Mouse (Mus musculus) monocyte, adult 5-6 weeks (primary cell): ENCODE measurements around the gene Anp32e. TPM values are rescaled to one million over a fixed set of nuclear protein-coding genes. Genes with fewer than 3 reads are reported as not detected.
"Not testable (repeated sequence)": the region's sequence is repeated elsewhere in the genome, so short reads cannot be mapped to it uniquely, and the experiment has no call there.

Experiments
- ATAC-seq: fragments of 153-309, 156-312 bp; replicated peaks from 2 replicates; pipeline ENCODE4 v1.8.0; 2017; ENCODE audit warnings: mild to moderate bottlenecking; ENCODE audit not compliant: low TSS enrichment, insufficient number of reproducible peaks, severe bottlenecking, poor library complexity, low FRiP score
- total RNA-seq: library from RNA; stranded (forward); fragments of 200-1000, 200-491, 200-594 nt; gene quantifications from 3 replicates; pipeline ENCODE4 v1.2.3, GENCODE M21; 2017

Gene Anp32e
- total RNA-seq, 1 experiment from 2014 or later: 150 TPM

DNA sequence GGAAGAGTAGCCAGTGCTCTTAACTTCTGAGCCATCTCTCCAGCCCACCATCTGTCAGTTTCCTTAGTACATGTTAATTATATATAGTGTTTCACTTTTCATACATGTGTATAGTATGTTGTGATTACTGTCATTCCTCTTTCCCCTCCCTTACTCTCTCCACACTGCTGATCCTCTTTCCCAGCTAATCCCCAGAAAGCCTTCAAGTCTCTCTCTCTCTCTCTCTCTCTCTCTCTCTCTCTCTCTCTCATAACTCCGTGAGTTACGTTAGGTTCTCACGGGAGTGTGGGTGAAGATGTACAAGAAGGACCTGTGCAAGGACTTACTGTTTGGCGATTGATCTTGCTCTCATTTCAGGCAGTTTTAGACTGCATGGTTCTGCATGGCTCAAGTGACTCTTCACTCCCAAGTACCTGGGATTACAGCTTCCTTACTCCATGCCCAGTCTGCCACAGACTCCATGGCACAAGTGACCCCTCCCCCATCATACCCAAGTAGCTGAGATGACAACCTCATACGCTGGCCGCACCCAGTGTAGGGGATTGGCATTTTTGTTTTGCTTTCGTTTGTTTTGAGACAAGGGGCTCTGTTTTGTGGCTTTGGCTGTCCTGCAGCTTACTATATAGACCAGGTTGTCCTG lies 4.2 kb downstream of the Anp32e start:
- no peak for ATAC-seq

GRCm38 (mm10) chr3:95934448-95934847 lies 5.4 kb downstream of the Anp32e start:
- no peak for ATAC-seq

DNA sequence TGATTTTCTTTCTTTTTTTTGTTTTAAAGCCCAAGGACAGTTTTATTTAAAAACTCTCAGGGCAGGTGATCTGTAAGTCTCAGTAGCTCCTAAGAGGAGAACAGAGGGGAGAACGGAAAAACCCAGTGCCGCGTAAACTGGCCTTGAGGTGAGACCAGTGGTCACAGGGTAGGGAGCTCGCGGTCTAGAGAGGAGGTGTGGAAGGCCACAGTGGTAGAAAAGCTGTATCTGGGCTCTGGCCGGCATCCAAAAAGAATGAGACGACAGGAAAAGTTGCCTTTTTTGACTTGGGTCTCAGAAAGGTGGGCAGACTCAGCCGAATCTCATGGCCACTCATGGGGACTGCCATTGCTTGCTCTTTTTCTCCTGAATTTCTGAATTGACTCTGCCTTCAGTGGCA lies 9.2 kb downstream of the Anp32e start:
- ATAC-seq: no peak

GRCm38 (mm10) chr3:95938835-95939234 lies 9.8 kb downstream of the Anp32e start:
- peak; percentile 58; the same call in 1 of the 2 replicates for ATAC-seq

GRCm38 (mm10) chr3:95942749-95943148 lies 13.7 kb downstream of the Anp32e start:
- ATAC-seq: 0 out of 2 replicates have a peak, but pooled peaks have one; percentile 27

DNA sequence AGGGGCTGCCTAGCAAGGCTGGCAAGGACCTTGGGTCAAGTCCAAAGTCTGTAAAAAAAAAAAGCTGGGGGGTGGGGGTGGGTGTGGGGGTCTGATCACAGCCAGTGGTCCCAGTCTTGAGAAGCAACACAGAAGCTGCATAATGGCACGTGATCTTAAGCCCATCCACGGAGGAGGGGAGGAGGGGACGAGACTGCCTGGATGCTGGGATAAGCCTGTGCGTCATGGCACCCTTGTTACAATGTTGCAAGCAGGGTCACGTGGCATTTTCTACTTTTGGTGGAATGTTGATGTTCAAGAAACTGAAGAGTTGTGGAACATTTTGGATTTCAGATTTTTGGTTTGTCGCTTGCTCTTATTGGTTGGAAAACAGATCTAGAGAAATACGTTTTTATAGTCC lies 14.2 kb downstream of the Anp32e start:
- ATAC-seq: no peak

DNA sequence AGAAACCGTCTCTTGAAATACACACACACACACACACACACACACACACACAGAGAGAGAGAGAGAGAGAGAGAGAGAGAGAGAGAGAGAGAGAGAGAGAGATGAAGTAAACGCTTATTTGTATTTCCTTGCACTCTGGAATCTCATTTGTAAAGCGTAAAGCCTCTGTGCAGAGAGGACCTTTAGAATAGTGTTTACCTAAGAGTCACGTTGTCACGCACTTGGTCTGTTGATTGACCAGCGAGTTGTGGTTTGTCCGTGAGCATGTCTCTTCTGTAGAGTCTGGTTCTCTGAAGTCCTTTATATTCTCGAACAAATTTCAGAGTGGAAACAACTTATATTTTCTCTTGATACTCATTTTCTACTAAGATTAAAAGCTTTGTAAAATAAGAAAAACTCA lies 15.7 kb downstream of the Anp32e start:
- no peak for ATAC-seq

- ATAC-seq: no peak
These were observed 16.7 kb downstream of the Anp32e start for GRCm38 (mm10) chr3:95945731-95946240.

DNA sequence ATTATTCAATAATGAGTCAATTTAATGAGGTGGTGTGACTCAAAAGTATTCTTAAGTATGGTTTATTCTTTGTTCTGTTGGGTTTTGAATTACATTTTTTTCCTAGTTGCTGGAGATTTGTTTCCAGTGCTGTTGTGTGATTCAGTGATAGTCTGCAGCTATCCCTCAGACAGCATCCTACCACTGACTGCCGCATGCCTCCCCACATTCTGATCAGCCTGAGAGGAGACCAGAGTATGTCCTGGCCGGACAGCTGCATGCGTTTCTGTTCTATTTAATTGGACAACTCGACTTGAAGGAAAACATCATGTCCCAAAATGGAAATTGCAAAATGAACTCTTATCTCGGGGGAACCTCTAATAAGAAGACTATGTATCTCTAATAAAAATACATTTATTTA lies 19.3 kb downstream of the Anp32e start:
- no peak for ATAC-seq

GRCm38 (mm10) chr3:95950763-95951551 lies 21.9 kb downstream of the Anp32e start:
- peak; percentile 94 for ATAC-seq

DNA sequence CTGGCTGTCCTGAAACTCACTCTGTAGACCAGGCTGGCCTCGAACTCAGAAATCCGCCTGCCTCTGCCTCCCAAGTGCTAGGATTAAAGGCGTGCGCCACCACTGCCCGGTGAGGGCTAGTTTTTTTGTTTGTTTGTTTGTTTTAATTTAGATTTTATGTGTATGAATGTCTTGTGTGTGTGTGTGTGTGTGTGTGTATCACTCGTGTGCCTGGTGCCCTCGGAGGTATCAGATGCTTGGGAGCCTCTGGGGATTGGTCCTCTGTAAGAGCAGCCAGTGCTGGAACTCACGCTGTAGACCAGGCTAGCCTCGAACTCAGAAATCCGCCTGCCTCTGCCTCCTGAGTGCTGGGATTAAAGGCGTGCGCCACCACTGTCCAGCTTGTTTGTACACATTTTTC lies 22.5 kb downstream of the Anp32e start:
- not testable (repeated sequence) for ATAC-seq

- ATAC-seq: no peak
These were observed 24.0 kb downstream of the Anp32e start for GRCm38 (mm10) chr3:95953023-95953422.

DNA sequence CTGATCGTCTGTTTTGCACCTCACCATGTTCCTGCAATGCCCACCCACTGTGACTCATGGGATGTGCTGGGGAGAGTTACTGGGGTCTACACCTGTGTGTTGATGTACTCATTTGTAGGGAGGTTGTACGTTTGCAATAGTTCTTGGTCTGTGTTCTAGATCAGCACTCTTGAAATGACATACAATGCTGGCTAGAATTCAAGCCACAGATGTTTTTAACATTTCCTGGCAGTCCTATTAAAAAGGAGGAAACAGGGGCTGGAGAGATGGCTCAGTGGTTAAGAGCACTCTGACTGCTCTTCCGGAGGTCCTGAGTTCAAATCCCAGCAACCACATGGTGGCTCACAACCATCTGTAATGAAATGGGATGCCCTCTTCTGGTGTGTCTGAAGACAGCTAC lies 24.5 kb downstream of the Anp32e start:
- ATAC-seq: no peak

DNA sequence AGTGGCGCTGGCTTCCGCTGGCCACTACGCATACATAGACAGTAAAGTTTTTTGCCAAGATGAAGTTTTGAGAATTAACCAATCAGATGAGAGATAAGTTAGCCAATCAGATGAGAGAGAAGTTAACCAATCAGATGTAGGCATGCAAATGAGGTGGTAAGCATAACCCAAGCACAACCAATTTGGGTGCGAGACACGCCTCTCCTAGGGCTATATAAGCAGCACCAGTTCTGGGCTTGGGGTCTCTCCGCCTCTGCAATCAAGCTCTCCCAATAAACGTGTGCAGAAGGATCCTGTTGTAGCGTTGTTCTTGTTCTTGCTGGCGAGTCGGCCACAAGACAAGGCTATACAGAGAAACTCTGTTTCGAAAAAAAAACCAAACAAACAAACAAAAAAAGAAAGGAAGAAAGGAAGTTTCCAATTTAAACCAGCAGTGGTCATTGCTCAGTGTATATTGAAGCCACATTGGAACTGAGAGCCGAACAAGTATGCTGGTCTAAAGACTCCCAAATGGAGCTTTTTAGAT lies 25.7 kb downstream of the Anp32e start:
- not testable (repeated sequence) for ATAC-seq

- ATAC-seq: no peak
These were observed 26.3 kb downstream of the Anp32e start for GRCm38 (mm10) chr3:95955318-95955717.

DNA sequence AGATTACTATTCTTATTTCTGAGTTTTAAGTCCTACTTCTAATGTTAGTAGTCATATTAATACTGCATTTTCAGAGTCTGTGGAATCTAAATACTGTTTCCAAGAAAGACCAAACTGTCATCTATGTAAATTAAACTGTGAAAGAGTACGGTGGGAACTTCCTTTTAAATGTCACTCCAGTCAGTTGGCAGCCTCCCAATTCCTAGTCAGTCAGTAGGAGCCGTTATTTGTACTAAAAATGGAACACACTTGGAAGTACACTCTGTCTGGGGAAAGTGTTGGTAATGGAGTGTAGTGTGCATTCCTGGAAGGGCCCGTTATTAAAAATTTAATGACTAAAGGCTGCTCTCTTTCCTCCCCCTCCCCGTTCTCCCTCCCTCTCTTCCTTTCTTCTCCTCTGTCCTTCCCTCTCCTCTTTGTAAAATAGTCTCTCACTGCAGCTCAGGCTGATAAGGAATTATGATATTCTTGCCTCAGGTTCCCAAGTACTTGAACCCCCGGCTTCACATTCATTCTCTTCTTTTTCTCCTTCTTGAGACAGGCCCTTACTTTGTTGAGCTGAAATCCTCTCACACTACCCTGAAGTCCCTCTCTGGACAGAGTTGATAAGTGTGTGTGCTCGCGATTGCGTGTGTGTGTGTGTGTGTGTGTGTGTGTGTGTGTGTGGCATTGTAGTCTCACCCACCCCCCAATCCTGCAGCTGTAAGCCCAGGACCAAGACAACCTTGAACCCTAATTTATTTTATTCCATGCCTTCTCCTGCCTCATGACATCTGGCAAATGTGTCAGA lies 28.5 kb downstream of the Anp32e start:
- no peak for ATAC-seq

- ATAC-seq: no peak
These were observed 30.0 kb downstream of the Anp32e start for GRCm38 (mm10) chr3:95959082-95959481.

- ATAC-seq: no peak
These were observed 30.8 kb downstream of the Anp32e start for GRCm38 (mm10) chr3:95959807-95960206.

- not testable (repeated sequence) for ATAC-seq
These were observed 33.1 kb downstream of the Anp32e start for GRCm38 (mm10) chr3:95962182-95962581.
